Mouse (Mus musculus) CD4-positive, CD25-positive, alpha-beta regulatory T cell (primary cell): ENCODE measurements around the gene H2-Ab1. TPM values are rescaled to one million over a fixed set of nuclear protein-coding genes. Genes with fewer than 3 reads are reported as not detected.

ENCODE experiments used
- polyA plus RNA-seq: library from polyadenylated mRNA; unstranded; fragments of 100-300 nt; shearing (Covaris generic); gene quantifications from one replicate; pipeline ENCODE4 v1.2.1, GENCODE M21; 2017

The H2-Ab1 gene
- polyA plus RNA-seq = 25.3 TPM

DNA sequence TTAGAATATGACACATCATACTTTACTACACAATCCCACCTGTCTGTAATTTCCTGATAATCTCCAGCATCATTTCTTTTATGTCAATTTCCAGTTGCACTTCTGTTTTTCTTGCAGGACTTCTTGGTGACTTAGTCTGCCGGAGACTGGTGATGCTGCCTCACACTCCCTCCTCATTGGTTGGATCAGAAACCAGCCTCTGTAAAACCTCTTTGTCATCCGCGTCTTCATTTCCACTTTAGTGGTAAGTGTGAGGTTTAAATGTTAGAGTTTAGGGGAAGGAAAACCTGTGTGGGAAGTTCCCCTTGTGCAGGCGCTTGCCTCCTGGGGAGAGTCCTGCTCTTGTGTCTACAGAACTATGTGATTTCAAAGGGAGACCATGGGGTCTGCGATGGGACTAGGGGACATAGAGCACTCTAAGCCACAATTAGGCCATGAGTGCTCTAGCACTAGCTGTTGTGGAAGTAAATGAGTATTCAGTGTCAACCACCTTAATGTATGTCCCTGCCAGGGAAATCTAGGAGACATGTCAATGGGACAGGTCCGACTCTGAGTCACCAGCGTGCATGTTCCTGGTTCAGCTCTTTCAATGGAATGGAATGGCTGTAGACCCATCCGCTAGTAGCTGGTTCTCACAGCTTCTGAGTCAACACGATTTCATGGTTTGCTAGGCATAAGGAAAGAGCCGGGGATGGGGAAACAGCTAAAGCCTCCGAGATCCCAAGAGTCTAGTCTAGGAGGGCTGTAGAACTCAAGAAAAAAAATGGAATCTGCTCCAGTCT lies at the start of gene H2-Ab1:
Gene H2-Ab1 (plus strand): TSS at position 96 of the 782 bp plus-strand sequence.

DNA sequence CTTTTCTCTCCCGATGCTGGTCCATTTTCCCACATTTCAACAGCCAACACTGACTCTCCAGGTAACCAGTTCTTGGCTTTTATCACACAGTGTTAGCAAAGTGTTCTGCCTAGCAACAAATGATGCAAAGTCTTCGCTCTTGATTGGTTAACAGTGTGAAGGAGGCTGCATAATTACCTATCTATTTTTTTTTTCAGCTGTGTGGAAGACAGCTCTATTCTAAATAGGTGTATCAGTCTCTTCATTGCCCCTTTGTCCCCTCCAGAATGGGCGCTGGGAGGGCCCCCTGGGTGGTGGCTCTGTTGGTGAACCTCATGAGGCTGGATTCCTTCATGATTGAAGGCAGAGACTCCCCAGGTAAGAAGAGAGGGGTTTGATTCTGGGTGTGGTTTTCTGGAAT lies 18.8 kb upstream of the H2-Ab1 start, which contains the start of gene H2-Ob:
Gene H2-Ob (plus strand): TSS at position 198 of the 400 bp plus-strand sequence.

DNA sequence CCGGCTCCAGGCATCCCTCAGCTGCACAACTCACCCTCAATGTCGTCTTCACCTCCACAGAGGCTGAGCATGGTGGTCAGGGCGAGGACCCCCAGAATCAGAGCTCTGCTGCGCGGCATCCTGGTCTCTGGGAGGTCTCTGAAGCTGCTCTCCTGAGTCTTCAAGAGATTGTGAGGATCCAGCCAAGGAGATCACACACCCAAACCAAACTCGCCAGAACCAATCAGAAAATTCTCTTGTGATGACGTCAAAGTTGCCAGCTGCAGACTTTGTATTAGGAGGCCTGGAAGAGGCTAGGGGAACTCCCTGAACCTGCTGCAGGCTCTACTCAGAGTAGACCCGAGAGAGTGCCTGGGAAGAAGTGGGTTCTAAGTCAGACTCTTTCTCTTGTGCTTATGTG lies 30.2 kb downstream of the H2-Ab1 start, which contains the start of gene H2-Aa:
Gene H2-Aa (minus strand): TSS at position 176 of the 400 bp plus-strand sequence.

DNA sequence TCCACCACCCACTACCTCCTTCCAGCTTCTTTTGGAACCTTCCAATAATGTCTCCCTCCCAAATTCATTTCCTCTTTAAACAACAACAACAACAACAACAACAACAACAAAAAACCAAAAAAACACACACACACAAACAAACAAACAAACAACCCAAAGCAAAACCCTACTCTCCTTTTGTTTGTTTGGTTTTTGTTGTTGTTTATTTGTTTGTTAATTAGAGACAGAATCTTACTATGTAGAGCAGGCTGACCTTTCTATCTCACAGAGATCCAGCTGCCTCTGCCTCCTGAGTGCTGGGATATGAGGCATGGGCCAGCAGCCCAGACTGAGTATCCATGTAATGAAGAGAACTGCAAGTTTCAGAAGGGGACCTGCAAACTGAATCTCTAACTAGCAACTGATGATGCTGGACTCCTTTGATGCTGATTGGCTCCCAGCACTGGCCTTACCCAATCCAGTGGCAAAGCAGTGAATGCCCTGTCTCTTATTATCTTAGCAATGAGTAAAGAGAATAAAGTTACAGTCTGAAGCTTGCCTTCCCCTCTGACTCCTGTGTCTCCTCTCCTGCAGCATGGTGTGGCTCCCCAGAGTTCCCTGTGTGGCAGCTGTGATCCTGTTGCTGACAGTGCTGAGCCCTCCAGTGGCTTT lies 48.0 kb downstream of the H2-Ab1 start, which contains the start of gene H2-Eb1:
Gene H2-Eb1 (plus strand): TSS at position 488 of the 651 bp plus-strand sequence.

Other genes with a start within 250 kb of the H2-Ab1 start
- gene Ring1, start 233.0 kb upstream of the H2-Ab1 start, polyA plus RNA-seq = 35.8 TPM
- gene H2-Ke6, start 229.6 kb upstream of the H2-Ab1 start, polyA plus RNA-seq = 310 TPM
- gene Slc39a7, start 226.0 kb upstream of the H2-Ab1 start, polyA plus RNA-seq = 128 TPM
- gene Rxrb, start 225.9 kb upstream of the H2-Ab1 start, polyA plus RNA-seq = 72.5 TPM
- 3.9 TPM for gene Col11a2, start 218.3 kb upstream of the H2-Ab1 start, polyA plus RNA-seq
- 27.0 TPM for gene H2-Oa, start 165.3 kb upstream of the H2-Ab1 start, polyA plus RNA-seq
- gene H2-DMa, start 138.1 kb upstream of the H2-Ab1 start, polyA plus RNA-seq = 96.3 TPM
- 212 TPM for gene Brd2, start 135.1 kb upstream of the H2-Ab1 start, polyA plus RNA-seq
- 4.9 TPM for gene H2-DMb2, start 114.4 kb upstream of the H2-Ab1 start, polyA plus RNA-seq
- gene H2-DMb1, start 104.6 kb upstream of the H2-Ab1 start, polyA plus RNA-seq = 2.7 TPM
- 402 TPM for gene Tap1, start 70.1 kb upstream of the H2-Ab1 start, polyA plus RNA-seq
- gene Psmb9, start 69.9 kb upstream of the H2-Ab1 start, polyA plus RNA-seq = 470 TPM
- 1,148 TPM for gene Psmb8, start 60.0 kb upstream of the H2-Ab1 start, polyA plus RNA-seq
- 323 TPM for gene Tap2, start 54.2 kb upstream of the H2-Ab1 start, polyA plus RNA-seq
- 97.5 TPM for gene H2-Ob, start 18.8 kb upstream of the H2-Ab1 start, polyA plus RNA-seq
- gene H2-Aa, start 30.1 kb downstream of the H2-Ab1 start, polyA plus RNA-seq = 18.1 TPM
- 13.4 TPM for gene H2-Eb1, start 48.2 kb downstream of the H2-Ab1 start, polyA plus RNA-seq
- gene H2-Eb2, start 68.0 kb downstream of the H2-Ab1 start, polyA plus RNA-seq = 0.10 TPM
- gene Btnl2, start 97.1 kb downstream of the H2-Ab1 start, polyA plus RNA-seq = 0.43 TPM
- not detected for gene Btnl1, start 119.4 kb downstream of the H2-Ab1 start, polyA plus RNA-seq
- gene BC051142, start 141.1 kb downstream of the H2-Ab1 start, polyA plus RNA-seq = 0.54 TPM
- not detected for gene Btnl4, start 219.6 kb downstream of the H2-Ab1 start, polyA plus RNA-seq